Mouse (Mus musculus): Measurements from ENCODE around the gene Cfap157. TPM values are rescaled to one million over a fixed set of nuclear protein-coding genes. Genes with fewer than 3 reads are reported as not detected.

Gene Cfap157
- polyA plus RNA-seq, 1 experiment from 2014 or later: 0.30 TPM

DNA sequence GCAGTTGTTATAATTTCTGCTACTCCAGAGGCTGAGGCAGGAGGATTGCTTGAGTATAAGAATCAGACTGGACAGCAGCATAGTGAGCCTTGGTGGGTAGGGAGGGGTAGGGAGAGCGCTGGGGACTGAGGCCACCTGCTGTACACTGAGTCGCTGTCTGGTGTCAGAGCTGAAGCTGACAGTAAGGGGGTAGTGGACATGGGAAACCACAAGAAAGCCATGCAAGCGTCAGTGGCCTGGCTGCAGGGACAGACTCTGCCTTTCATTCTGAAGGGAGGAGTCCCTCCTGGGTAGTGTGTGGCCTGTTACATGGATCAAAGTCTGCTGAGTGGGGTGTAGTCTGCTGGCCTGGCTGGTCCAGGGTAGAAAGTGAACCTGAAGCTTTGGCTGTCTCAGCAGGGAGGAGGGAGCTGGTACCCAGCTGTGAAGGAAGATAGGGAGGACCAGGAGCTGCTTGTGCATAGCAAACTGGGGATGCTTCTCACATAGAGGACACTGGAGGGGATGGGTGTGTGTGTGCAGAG is 47.9 kb downstream of the Cfap157 start:
- DNase-seq (ENCODE audit: low spot score): no peak
- Histone ChIP-seq H3K36me3 (ENCODE audit: control insufficient read depth, insufficient read depth, low read length) (no peaks in the 10 kb centered on the region), H3K9me3 (replicated peaks; ENCODE audit: control insufficient read depth, low read length) (no peaks in the 10 kb centered on the region), H3K27ac (ENCODE audit: low read depth, low read length) (no peak overlapping the region), H3K4me1 (ENCODE audit: control insufficient read depth, insufficient read depth, low read length) (no peaks in the 10 kb centered on the region), H3K4me2 (ENCODE audit: low read length) (no peak overlapping the region), H3K27me3 (replicated peaks; ENCODE audit: control insufficient read depth, insufficient read depth, low read length) (no peaks in the 10 kb centered on the region), H3K9ac (ENCODE audit: low read length) (no peak overlapping the region), H3K4me3 (ENCODE audit: low read depth, low read length) (no peak overlapping the region)
- no peak for ATAC-seq
- 42% methylated on average over 3 of the region's 3 CpGs for WGBS

GRCm38 (mm10) chr2:32734933-32735332 is 49.3 kb downstream of the Cfap157 start:
- H3K4me3 ChIP-seq (ENCODE audit: low read depth, low read length): no peak overlapping the region
- 58% methylated on average over 4 of the region's 4 CpGs for WGBS
- DNase-seq (ENCODE audit: low spot score): no peak
- H3K4me2 ChIP-seq (ENCODE audit: low read length): no peak overlapping the region
- H3K36me3 ChIP-seq (ENCODE audit: control insufficient read depth, insufficient read depth, low read length): no peaks in the 10 kb centered on the region
- no peak for ATAC-seq
- H3K9ac ChIP-seq (ENCODE audit: low read length): no peak overlapping the region
- H3K27me3 ChIP-seq (replicated peaks; ENCODE audit: control insufficient read depth, insufficient read depth, low read length): no peaks in the 10 kb centered on the region
- H3K27ac ChIP-seq (ENCODE audit: low read depth, low read length): no peak overlapping the region; the same call in 1 of the 2 replicates
- no peaks in the 10 kb centered on the region for H3K4me1 ChIP-seq (ENCODE audit: control insufficient read depth, insufficient read depth, low read length)
- H3K9me3 ChIP-seq (replicated peaks; ENCODE audit: control insufficient read depth, low read length): no peaks in the 10 kb centered on the region

DNA sequence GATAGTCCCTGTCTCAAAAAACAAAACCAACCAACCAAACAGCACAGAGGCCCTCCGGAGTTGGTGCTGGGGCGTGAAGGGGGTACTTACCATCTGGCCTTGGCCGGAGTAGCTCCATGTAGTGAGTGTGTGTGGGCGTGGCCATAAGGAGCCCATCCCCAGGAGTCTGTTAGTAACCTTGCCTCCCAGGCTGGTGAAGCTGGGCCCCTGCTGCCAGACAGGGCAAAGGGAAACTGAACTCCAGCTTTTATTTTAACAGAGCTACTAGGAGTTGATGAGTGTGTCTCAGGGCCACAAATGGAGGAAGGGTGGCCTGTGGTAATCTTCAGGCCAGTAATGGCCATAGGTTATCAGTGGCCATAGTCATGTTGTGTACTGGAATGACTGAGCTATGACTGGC is 49.7 kb downstream of the Cfap157 start:
- ATAC-seq (no peak), DNase-seq (ENCODE audit: low spot score) (no peak)
- Histone ChIP-seq H3K36me3 (ENCODE audit: control insufficient read depth, insufficient read depth, low read length) (no peaks in the 10 kb centered on the region), H3K27me3 (replicated peaks; ENCODE audit: control insufficient read depth, insufficient read depth, low read length) (no peaks in the 10 kb centered on the region), H3K4me2 (ENCODE audit: low read length) (no peak overlapping the region), H3K9ac (ENCODE audit: low read length) (no peak overlapping the region), H3K27ac (ENCODE audit: low read depth, low read length) (no peak overlapping the region), H3K9me3 (replicated peaks; ENCODE audit: control insufficient read depth, low read length) (no peaks in the 10 kb centered on the region), H3K4me3 (ENCODE audit: low read depth, low read length) (no peak overlapping the region), H3K4me1 (ENCODE audit: control insufficient read depth, insufficient read depth, low read length) (no peaks in the 10 kb centered on the region)
- WGBS: 38% methylated on average over 4 of the region's 4 CpGs

GRCm38 (mm10) chr2:32732695-32733094 is 51.5 kb downstream of the Cfap157 start:
- Histone ChIP-seq H3K4me1 (ENCODE audit: control insufficient read depth, insufficient read depth, low read length) (no peaks in the 10 kb centered on the region), H3K27me3 (replicated peaks; ENCODE audit: control insufficient read depth, insufficient read depth, low read length) (no peaks in the 10 kb centered on the region), H3K4me3 (ENCODE audit: low read depth, low read length) (no peak overlapping the region), H3K9ac (ENCODE audit: low read length) (no peak overlapping the region), H3K36me3 (ENCODE audit: control insufficient read depth, insufficient read depth, low read length) (no peaks in the 10 kb centered on the region), H3K9me3 (replicated peaks; ENCODE audit: control insufficient read depth, low read length) (no peaks in the 10 kb centered on the region), H3K27ac (ENCODE audit: low read depth, low read length) (no peak overlapping the region), H3K4me2 (ENCODE audit: low read length) (no peak overlapping the region)
- DNase-seq (ENCODE audit: low spot score) (no peak), ATAC-seq (no peak)
- 64% methylated on average over 6 of the region's 6 CpGs for WGBS

DNA sequence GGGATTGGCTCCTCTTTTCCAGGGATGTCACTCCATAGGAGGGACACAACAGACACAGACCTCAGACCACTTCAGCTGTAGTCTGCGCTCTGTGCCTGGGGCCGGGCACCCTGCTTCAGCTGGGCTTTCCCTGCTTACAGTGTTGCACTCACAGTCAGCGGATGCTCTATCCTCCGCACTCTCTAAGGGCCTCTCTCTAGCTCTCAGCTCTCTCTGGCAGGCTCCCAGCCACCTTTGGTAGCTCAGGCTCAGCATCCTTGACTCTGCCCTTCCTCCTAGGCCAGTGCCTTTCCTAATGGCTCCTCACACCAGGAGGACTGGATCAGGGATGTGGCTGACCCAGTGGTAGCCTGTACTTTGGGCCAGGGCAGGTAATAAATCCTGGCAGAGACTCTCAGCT is 52.3 kb downstream of the Cfap157 start:
- ATAC-seq (no peak), DNase-seq (ENCODE audit: low spot score) (no peak)
- no peak overlapping the region for H3K4me3 ChIP-seq (ENCODE audit: low read depth, low read length)
- no peaks in the 10 kb centered on the region for H3K27me3 ChIP-seq (replicated peaks; ENCODE audit: control insufficient read depth, insufficient read depth, low read length)
- H3K9me3 ChIP-seq (replicated peaks; ENCODE audit: control insufficient read depth, low read length): no peaks in the 10 kb centered on the region
- H3K36me3 ChIP-seq (ENCODE audit: control insufficient read depth, insufficient read depth, low read length): no peaks in the 10 kb centered on the region
- no peak overlapping the region for H3K27ac ChIP-seq (ENCODE audit: low read depth, low read length)
- H3K9ac ChIP-seq (ENCODE audit: low read length): no peak overlapping the region
- WGBS: 76% methylated on average over 4 of the region's 4 CpGs
- H3K4me1 ChIP-seq (ENCODE audit: control insufficient read depth, insufficient read depth, low read length): no peaks in the 10 kb centered on the region
- H3K4me2 ChIP-seq (ENCODE audit: low read length): no peak overlapping the region

GRCm38 (mm10) chr2:32730854-32731253 is 53.4 kb downstream of the Cfap157 start:
- Histone ChIP-seq H3K4me1 (ENCODE audit: control insufficient read depth, insufficient read depth, low read length) (no peaks in the 10 kb centered on the region), H3K27ac (ENCODE audit: low read depth, low read length) (no peak overlapping the region), H3K4me3 (ENCODE audit: low read depth, low read length) (no peak overlapping the region), H3K9me3 (replicated peaks; ENCODE audit: control insufficient read depth, low read length) (no peaks in the 10 kb centered on the region), H3K4me2 (ENCODE audit: low read length) (no peak overlapping the region), H3K27me3 (replicated peaks; ENCODE audit: control insufficient read depth, insufficient read depth, low read length) (no peaks in the 10 kb centered on the region), H3K36me3 (ENCODE audit: control insufficient read depth, insufficient read depth, low read length) (no peaks in the 10 kb centered on the region), H3K9ac (ENCODE audit: low read length) (no peak overlapping the region)
- DNase-seq (ENCODE audit: low spot score): no peak
- WGBS: 66% methylated on average over 11 of the region's 11 CpGs
- no peak for ATAC-seq

DNA sequence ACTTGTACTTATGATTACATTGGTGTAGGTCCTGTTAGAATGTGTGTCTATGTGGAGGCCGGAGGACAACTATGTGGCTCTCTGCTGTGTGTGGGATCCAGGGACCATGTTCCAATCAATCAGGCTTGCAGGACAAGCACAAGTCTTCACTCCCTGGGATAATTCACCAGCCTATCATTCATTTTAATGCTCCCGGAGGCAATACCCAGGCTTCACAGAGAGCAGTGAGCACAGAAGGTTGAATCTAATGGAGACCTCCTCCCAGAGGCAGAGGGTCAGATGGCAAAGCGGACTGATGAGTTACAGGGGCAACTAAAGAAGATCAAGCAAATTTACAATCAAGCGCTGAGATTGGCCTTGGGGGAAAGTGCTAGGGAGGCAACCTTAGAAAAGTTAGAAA is 54.7 kb downstream of the Cfap157 start:
- Histone ChIP-seq H3K27ac (ENCODE audit: low read depth, low read length) (no peak overlapping the region), H3K4me1 (ENCODE audit: control insufficient read depth, insufficient read depth, low read length) (no peaks in the 10 kb centered on the region), H3K9ac (ENCODE audit: low read length) (no peak overlapping the region), H3K4me2 (ENCODE audit: low read length) (no peak overlapping the region), H3K27me3 (replicated peaks; ENCODE audit: control insufficient read depth, insufficient read depth, low read length) (no peaks in the 10 kb centered on the region), H3K36me3 (ENCODE audit: control insufficient read depth, insufficient read depth, low read length) (no peaks in the 10 kb centered on the region), H3K9me3 (replicated peaks; ENCODE audit: control insufficient read depth, low read length) (no peaks in the 10 kb centered on the region), H3K4me3 (ENCODE audit: low read depth, low read length) (no peak overlapping the region)
- WGBS: 83% methylated on average over 4 of the region's 4 CpGs
- no peak for DNase-seq (ENCODE audit: low spot score)
- ATAC-seq: no peak

DNA sequence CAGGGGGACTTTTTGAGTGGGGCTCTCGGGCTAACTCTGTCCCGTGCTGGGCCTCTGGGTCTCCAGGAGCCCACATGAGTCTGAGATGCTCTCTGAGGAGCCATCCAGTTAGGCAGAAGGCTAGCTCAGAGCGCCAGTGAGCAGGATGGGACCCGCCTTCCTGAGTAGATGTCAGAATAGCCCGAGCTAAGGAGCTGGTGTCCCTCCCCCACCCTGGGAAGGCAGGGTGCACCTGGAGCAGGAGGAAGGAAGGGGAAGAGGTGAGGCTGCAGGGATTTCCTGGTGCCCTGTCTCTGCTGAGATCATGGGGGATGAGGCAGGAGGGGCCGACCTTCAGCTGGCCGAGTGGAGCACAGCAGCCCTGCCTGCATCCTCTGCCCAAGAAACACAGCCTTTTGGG is 55.8 kb downstream of the Cfap157 start:
- no peaks in the 10 kb centered on the region for H3K36me3 ChIP-seq (ENCODE audit: control insufficient read depth, insufficient read depth, low read length)
- no peak overlapping the region for H3K4me3 ChIP-seq (ENCODE audit: low read depth, low read length)
- H3K9me3 ChIP-seq (replicated peaks; ENCODE audit: control insufficient read depth, low read length): no peaks in the 10 kb centered on the region
- DNase-seq (ENCODE audit: low spot score) (no peak), ATAC-seq (no peak)
- H3K27ac ChIP-seq (ENCODE audit: low read depth, low read length): no peak overlapping the region
- H3K4me1 ChIP-seq (ENCODE audit: control insufficient read depth, insufficient read depth, low read length): no peaks in the 10 kb centered on the region
- H3K27me3 ChIP-seq (replicated peaks; ENCODE audit: control insufficient read depth, insufficient read depth, low read length): no peaks in the 10 kb centered on the region
- WGBS: 59% methylated on average over 7 of the region's 7 CpGs
- no peak overlapping the region for H3K9ac ChIP-seq (ENCODE audit: low read length)
- H3K4me2 ChIP-seq (ENCODE audit: low read length): no peak overlapping the region

DNA sequence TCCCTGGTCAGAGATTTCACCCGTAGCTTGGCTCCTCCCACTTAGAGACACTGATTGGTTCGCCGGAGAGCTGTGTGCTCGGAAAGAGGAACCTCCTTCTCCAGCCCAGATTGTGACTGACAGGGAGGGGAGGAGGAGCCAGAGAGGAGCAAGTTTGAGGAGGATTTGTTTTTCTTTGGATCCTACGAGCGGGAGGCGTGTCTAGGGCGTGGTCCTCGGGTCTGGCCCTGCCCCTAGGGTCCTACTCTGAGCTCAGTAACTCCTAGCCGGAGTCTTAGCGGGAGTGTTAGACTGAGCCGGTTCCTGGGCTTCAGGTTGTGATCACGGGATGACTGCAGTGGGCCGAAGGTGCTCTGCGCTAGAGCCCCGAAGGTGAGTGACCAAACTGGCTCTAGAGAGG is 56.8 kb downstream of the Cfap157 start:
- peak overlapping the region; percentile 44 for H3K4me2 ChIP-seq (ENCODE audit: low read length)
- no peaks in the 10 kb centered on the region for H3K27me3 ChIP-seq (replicated peaks; ENCODE audit: control insufficient read depth, insufficient read depth, low read length)
- H3K4me3 ChIP-seq (ENCODE audit: low read depth, low read length): peak overlapping the region; percentile 25
- peak; percentile 97 for DNase-seq (ENCODE audit: low spot score)
- H3K9ac ChIP-seq (ENCODE audit: low read length): peak overlapping the region; percentile 40; the same call in 1 of the 2 replicates
- WGBS: under 1% methylated on average over 16 of the region's 16 CpGs
- H3K27ac ChIP-seq (ENCODE audit: low read depth, low read length): no peak overlapping the region
- no peaks in the 10 kb centered on the region for H3K36me3 ChIP-seq (ENCODE audit: control insufficient read depth, insufficient read depth, low read length)
- ATAC-seq: peak; percentile 99
- H3K4me1 ChIP-seq (ENCODE audit: control insufficient read depth, insufficient read depth, low read length): no peaks in the 10 kb centered on the region
- no peaks in the 10 kb centered on the region for H3K9me3 ChIP-seq (replicated peaks; ENCODE audit: control insufficient read depth, low read length)

Measured in forebrain, embryonic 14.5 days (tissue).